Mouse (Mus musculus): ENCODE measurements around the gene Coil.

DNA sequence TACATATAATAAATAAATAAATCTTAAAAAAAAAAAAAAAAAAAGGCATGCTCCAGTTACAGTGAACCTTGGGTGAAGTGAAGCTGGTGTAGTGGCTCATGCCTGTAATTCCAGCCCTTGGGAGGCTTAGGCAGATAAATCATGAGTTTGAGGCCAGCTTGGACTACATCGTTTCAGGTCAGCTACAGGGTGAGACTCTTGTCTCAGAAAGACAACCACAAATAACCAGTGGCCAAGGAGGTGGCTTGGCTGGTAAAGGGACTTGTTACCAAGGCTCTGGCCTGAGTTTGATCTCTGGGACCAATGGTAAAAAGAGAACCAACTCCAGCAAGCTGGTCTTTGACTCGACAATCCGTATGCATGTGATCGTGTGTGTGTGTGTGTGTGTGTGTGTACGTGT, 32.0 kb downstream of the Coil start:
- TF ChIP-seq CTCF (conservative IDR thresholded peaks at IDR 0.05; ENCODE audit: insufficient read depth, insufficient read length, low read depth, low read length) (no peak), POLR2A (IDR thresholded peaks at IDR 0.05; ENCODE audit: low read depth, low read length) (no peak)
